Mouse (Mus musculus): ENCODE data around the gene Mdm2. TPM values are rescaled to one million over a fixed set of nuclear protein-coding genes. Genes with fewer than 3 reads are reported as not detected.
A peak's percentile ranks its signal among the peaks of the same experiment; 100 is the strongest.

Mdm2 gene
- polyA plus RNA-seq, 1 experiment from 2014 or later: 14.8 TPM

DNA sequence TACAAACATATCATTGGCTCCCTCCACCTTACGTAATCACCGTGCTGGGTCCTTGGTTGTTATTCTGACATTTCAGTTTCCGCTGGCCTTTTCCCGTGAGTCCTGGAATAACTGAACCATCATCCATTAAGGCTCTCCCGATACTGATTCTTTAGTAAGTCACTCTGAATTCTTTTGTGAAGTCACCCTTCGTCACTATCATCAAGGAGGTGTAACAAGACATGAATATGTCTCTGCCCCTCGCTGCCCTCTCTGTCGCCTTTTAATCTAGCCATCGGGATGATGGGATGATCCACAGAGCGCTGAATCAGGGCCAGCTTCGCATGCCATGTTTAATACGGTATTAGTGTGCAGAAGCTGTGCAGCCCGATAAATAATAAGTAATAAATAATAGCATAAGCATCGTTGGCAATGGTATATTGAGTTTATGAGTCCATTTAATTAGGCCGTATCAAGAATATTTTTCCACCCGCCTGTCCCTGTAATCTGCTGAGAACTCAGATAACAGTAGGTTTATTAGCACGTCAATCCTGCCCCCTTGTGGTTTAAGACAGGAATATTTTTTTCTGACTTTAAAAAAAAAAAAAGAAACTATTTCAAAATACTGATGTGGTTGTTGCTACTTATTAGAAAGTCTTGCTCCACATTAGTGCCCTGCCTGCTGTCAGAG lies 33.8 kb downstream of the Mdm2 start:
- no peaks in the 10 kb centered on the region for H3K36me3 ChIP-seq (ENCODE audit: control insufficient read depth, insufficient read depth, low read length)
- no peaks in the 10 kb centered on the region for H3K27me3 ChIP-seq (ENCODE audit: control insufficient read depth, insufficient read depth, low read length)
- ATAC-seq (ENCODE audit: low FRiP score, low TSS enrichment): no peak
- TF ChIP-seq CTCF (IDR thresholded peaks at IDR 0.05; ENCODE audit: low read depth) (peak; percentile 74), EP300 (optimal IDR thresholded peaks at IDR 0.05) (no peak)
- no peaks in the 10 kb centered on the region for H3K9me3 ChIP-seq (ENCODE audit: control insufficient read depth, low read length)
- no peak overlapping the region for H3K4me3 ChIP-seq (ENCODE audit: low read depth, low read length)
- no peak for DNase-seq (ENCODE audit: low spot score)
- no peaks in the 10 kb centered on the region; the same call in 1 of the 2 replicates for H3K4me1 ChIP-seq (replicated peaks; ENCODE audit: control insufficient read depth, insufficient read depth)
- H3K9ac ChIP-seq (ENCODE audit: low read length): no peak overlapping the region
- H3K27ac ChIP-seq (replicated peaks): no peak overlapping the region
- WGBS: 44% methylated on average over 17 of the region's 17 CpGs
- H3K4me2 ChIP-seq (replicated peaks; ENCODE audit: low read depth): peak overlapping the region; percentile 31

DNA sequence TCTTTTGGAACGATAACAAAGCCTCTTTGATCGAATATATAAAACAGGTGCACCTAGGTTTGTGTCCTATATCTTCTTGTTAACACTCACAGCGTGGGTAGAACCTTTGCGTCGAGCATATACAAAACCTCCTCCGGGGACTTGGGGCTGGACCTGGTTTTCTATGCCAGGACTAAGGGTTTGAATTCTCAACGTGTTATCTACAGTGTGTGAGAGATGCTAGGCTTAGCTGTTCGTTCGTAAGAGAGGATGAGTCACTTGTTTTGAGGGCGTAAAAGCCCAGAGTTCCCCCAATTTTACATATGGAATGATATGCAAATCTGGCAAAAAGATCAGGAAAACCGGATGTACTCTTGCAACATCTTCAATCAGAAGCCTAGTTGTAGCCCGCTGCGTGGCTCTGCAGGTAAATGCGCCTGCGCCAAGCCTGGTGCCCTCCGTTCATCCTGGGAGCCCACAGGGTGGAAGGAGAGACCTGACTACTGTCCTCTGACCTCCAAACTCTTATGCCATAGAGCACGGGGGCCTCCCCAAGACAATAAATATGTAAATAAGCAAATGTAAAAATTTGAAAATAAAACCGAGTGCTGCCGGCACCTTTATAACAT lies 34.4 kb downstream of the Mdm2 start:
- TF ChIP-seq CTCF (IDR thresholded peaks at IDR 0.05; ENCODE audit: low read depth) (no peak), EP300 (optimal IDR thresholded peaks at IDR 0.05) (no peak)
- 47% methylated on average over 19 of the region's 19 CpGs for WGBS
- Histone ChIP-seq H3K4me3 (ENCODE audit: low read depth, low read length) (no peak overlapping the region), H3K4me2 (replicated peaks; ENCODE audit: low read depth) (peak overlapping the region; percentile 31), H3K9ac (ENCODE audit: low read length) (no peak overlapping the region), H3K27me3 (ENCODE audit: control insufficient read depth, insufficient read depth, low read length) (no peaks in the 10 kb centered on the region), H3K9me3 (ENCODE audit: control insufficient read depth, low read length) (no peaks in the 10 kb centered on the region), H3K4me1 (replicated peaks; ENCODE audit: control insufficient read depth, insufficient read depth) (no peaks in the 10 kb centered on the region; the same call in 1 of the 2 replicates), H3K27ac (replicated peaks) (no peak overlapping the region), H3K36me3 (ENCODE audit: control insufficient read depth, insufficient read depth, low read length) (no peaks in the 10 kb centered on the region)
- ATAC-seq (ENCODE audit: low FRiP score, low TSS enrichment) (no peak), DNase-seq (ENCODE audit: low spot score) (no peak)

DNA sequence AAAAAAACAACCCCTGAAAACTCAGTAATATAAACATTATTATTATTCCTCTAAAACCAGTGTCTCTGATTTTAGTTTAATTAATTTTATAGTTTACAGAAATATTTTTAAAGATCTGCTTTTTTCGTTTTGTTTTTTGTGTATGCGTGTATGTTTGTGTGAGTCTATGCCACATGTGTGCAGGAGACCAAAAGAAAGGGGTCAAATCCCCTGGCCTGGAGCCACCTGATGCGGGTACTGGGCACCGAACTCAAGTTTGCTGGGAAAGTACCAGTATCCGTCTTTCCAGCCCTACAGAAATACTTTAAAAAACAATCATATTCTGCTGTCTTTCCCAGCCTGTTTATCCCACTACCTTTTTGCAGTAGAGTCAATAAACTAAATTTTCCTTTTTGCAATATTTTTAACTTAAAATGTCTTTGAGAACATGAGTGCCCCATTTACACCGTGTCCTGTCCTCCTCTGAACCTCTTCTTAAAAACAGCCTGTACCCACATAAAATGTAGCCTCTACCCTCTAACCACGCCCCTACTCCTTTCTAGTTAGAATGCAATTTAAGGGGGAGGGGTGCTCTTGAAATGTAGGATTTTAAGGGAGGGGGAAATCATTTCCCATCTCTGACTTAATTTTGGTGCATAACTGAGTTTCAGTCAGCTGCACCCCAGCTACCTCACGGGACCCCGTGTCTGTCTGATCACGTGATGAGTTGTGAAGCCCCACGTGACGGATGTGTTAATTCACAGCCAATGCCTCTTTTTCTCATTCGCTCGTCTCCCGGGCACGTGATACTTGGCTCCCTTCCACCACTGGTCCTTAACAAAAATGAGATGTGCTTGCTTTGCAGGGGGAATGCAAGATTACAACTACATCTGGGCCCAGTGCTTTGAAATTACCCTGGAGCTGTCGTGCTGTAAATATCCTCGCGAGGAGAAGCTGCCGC lies 35.2 kb downstream of the Mdm2 start:
- TF ChIP-seq CTCF (IDR thresholded peaks at IDR 0.05; ENCODE audit: low read depth): no peak
- TF ChIP-seq EP300 (optimal IDR thresholded peaks at IDR 0.05): no peak
- WGBS: 48% methylated on average over 20 of the region's 20 CpGs
- ATAC-seq (ENCODE audit: low FRiP score, low TSS enrichment): no peak
- H3K4me2 ChIP-seq (replicated peaks; ENCODE audit: low read depth): peak overlapping the region; percentile 31
- H3K4me1 ChIP-seq (replicated peaks; ENCODE audit: control insufficient read depth, insufficient read depth): no peaks in the 10 kb centered on the region; the same call in 1 of the 2 replicates
- H3K4me3 ChIP-seq (ENCODE audit: low read depth, low read length): no peak overlapping the region
- no peak for DNase-seq (ENCODE audit: low spot score)
- no peak overlapping the region for H3K9ac ChIP-seq (ENCODE audit: low read length)
- H3K9me3 ChIP-seq (ENCODE audit: control insufficient read depth, low read length): no peaks in the 10 kb centered on the region
- no peak overlapping the region for H3K27ac ChIP-seq (replicated peaks)
- H3K36me3 ChIP-seq (ENCODE audit: control insufficient read depth, insufficient read depth, low read length): no peaks in the 10 kb centered on the region
- no peaks in the 10 kb centered on the region for H3K27me3 ChIP-seq (ENCODE audit: control insufficient read depth, insufficient read depth, low read length)

DNA sequence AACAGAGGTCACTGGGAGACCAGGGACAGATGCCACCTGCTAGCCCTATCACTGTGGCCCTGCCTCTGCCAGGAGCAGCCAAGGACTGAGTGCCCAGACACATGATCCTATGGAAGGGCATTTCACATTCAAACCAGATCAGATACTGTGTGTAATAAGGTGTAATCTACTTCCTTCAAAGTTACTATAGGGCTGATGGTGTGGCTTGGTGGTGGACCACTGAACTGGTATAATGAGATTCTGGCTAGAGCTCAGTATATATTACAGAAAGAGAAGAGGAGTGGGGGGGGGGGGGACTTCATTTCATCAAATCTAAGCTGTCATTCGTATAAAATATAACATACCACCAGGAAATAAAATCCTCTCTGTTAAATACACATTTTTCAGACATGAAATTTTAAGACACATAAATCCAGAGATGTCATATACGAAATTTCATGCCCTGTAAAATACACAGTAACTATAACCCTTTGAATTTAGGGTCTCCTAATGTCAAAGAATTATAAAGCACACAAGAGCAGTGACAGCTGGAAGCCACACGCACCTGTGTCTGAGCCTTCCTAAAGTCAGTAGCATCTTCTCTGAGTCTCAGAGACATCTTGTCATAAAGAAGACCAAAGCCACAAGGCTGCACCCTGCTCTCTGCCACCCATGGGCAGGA lies 36.1 kb downstream of the Mdm2 start:
- no peaks in the 10 kb centered on the region; the same call in 1 of the 2 replicates for H3K4me1 ChIP-seq (replicated peaks; ENCODE audit: control insufficient read depth, insufficient read depth)
- no peaks in the 10 kb centered on the region for H3K27me3 ChIP-seq (ENCODE audit: control insufficient read depth, insufficient read depth, low read length)
- no peak overlapping the region for H3K9ac ChIP-seq (ENCODE audit: low read length)
- no peak overlapping the region for H3K4me3 ChIP-seq (ENCODE audit: low read depth, low read length)
- ATAC-seq (ENCODE audit: low FRiP score, low TSS enrichment) (no peak), DNase-seq (ENCODE audit: low spot score) (no peak)
- H3K9me3 ChIP-seq (ENCODE audit: control insufficient read depth, low read length): no peaks in the 10 kb centered on the region
- TF ChIP-seq CTCF (IDR thresholded peaks at IDR 0.05; ENCODE audit: low read depth) (no peak), EP300 (optimal IDR thresholded peaks at IDR 0.05) (no peak)
- 65% methylated on average over 3 of the region's 3 CpGs for WGBS
- H3K4me2 ChIP-seq (replicated peaks; ENCODE audit: low read depth): no peak overlapping the region
- H3K36me3 ChIP-seq (ENCODE audit: control insufficient read depth, insufficient read depth, low read length): no peaks in the 10 kb centered on the region
- H3K27ac ChIP-seq (replicated peaks): no peak overlapping the region

DNA sequence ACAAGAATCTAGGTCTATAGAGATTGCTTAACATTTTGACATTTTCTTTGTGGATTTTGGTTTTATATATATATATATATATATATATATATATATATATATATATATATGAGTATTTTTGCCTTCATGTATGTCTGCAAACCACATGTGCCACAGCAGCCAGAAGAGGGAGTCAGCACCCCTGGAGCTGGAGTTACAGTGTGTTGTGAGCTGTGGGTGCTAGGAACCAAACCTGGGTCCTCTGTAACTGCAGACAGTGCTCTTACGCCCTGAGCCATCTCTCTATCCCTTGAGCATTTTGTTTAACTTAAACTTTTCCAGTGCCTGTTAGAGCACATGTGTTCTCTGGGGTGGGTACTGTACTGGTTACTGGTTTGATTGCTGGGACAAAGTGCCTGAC lies 36.6 kb downstream of the Mdm2 start:
- no peak for DNase-seq (ENCODE audit: low spot score)
- no peak overlapping the region for H3K27ac ChIP-seq (replicated peaks)
- H3K9ac ChIP-seq (ENCODE audit: low read length): no peak overlapping the region
- H3K27me3 ChIP-seq (ENCODE audit: control insufficient read depth, insufficient read depth, low read length): no peaks in the 10 kb centered on the region
- H3K9me3 ChIP-seq (ENCODE audit: control insufficient read depth, low read length): no peaks in the 10 kb centered on the region
- WGBS: 88% methylated on average over 1 of the region's 1 CpGs
- no peak overlapping the region for H3K4me3 ChIP-seq (ENCODE audit: low read depth, low read length)
- no peak for TF ChIP-seq EP300 (optimal IDR thresholded peaks at IDR 0.05)
- no peak for TF ChIP-seq CTCF (IDR thresholded peaks at IDR 0.05; ENCODE audit: low read depth)
- no peak overlapping the region for H3K4me2 ChIP-seq (replicated peaks; ENCODE audit: low read depth)
- no peaks in the 10 kb centered on the region; the same call in 1 of the 2 replicates for H3K4me1 ChIP-seq (replicated peaks; ENCODE audit: control insufficient read depth, insufficient read depth)
- ATAC-seq (ENCODE audit: low FRiP score, low TSS enrichment): no peak
- no peaks in the 10 kb centered on the region for H3K36me3 ChIP-seq (ENCODE audit: control insufficient read depth, insufficient read depth, low read length)

Measured in stomach, postnatal 0 days (tissue).